Mouse (Mus musculus): ENCODE measurements at regions not wholly inside any gene's neighbourhood (a gene's known extent, or its start where the extent isn't known, plus 50 kb on each side); places are given as distances from the start of the nearest gene placed in this dataset.

GRCm38 (mm10) chr15:27380436-27380945 is 86.0 kb upstream of the Ank start:
- no peak for DNase-seq (ENCODE audit: extremely low spot score, low read depth, low spot score)

- DNase-seq (ENCODE audit: extremely low spot score, low read depth, low spot score): no peak
These were observed 84.9 kb upstream of the Ank start for GRCm38 (mm10) chr15:27381565-27381964.

- DNase-seq (ENCODE audit: extremely low spot score, low read depth, low spot score): no peak
These were observed 75.9 kb upstream of the Ank start for GRCm38 (mm10) chr15:27390567-27390966.

GRCm38 (mm10) chr15:27405721-27406161 is 60.7 kb upstream of the Ank start:
- no peak for DNase-seq (ENCODE audit: extremely low spot score, low read depth, low spot score)

- no peak for DNase-seq (ENCODE audit: extremely low spot score, low read depth, low spot score)
These were observed 56.6 kb upstream of the Ank start for GRCm38 (mm10) chr15:27409856-27410255.

- DNase-seq (ENCODE audit: extremely low spot score, low read depth, low spot score): no peak
These were observed 54.2 kb upstream of the Ank start for GRCm38 (mm10) chr15:27412304-27412703.

GRCm38 (mm10) chr15:27412761-27413160 is 53.7 kb upstream of the Ank start:
- DNase-seq (ENCODE audit: extremely low spot score, low read depth, low spot score): no peak

GRCm38 (mm10) chr15:27413486-27413885 is 53.0 kb upstream of the Ank start:
- DNase-seq (ENCODE audit: extremely low spot score, low read depth, low spot score): no peak

GRCm38 (mm10) chr15:27414819-27415218 is 51.7 kb upstream of the Ank start:
- no peak for DNase-seq (ENCODE audit: extremely low spot score, low read depth, low spot score)
